Comparison of ENCODE assay signal across 12 mouse cellular contexts in the genomic region with DNA sequence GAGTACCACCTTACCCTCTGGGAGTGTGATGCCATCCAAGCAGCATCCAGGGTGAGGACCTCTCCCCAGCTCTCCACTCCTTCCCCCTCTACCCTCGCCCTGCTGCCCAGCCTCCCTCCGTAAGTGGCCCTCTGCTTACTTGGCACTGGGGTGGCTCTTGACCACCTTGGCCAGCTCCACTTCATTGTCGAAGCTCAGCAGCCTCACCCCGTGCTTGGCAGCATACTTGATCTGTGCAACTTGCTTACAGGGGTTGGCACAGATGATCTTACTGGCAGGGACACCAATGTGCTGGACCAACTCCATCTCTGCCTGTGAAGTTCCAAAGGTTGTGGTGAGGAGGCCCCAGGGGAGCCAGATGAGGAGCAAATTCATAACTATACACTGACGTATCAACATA. TPM values are rescaled to one million over a fixed set of nuclear protein-coding genes. Genes with fewer than 3 reads are reported as not detected.
DNase-seq lines count a peak whose midpoint lies in the region; ATAC-seq and TF ChIP-seq lines count a peak whose summit lies in the region.
"Had no signal": no experiment of that assay in that cellular context is flagged by ENCODE, and none has a peak within 500 bp of the region (broad histone marks: within the 10 kb centered on the region; RNA-seq: fewer than 3 reads in every experiment).

No protein-coding gene starts in this region.

- no peaks in the 10 kb centered on the region for H3K9me3 ChIP-seq in hindbrain, embryonic 15.5 days
- no peaks in the 10 kb centered on the region for H3K9me3 ChIP-seq in hindbrain, embryonic 14.5 days (ENCODE audit: control insufficient read depth, low read length)
- H3K9me3 ChIP-seq in midbrain, postnatal 0 days (ENCODE audit: low read length) = no peaks in the 10 kb centered on the region
- no peaks in the 10 kb centered on the region for H3K9me3 ChIP-seq in midbrain, embryonic 13.5 days
- H3K9me3 ChIP-seq: liver, embryonic 13.5 days; megakaryocyte, embryonic 14.5 days had no signal

- H3K4me1 ChIP-seq in cerebellum, adult 2 months (ENCODE audit: control insufficient read depth, insufficient read depth, low read length) = peaks cover 11% of the 10 kb centered on the region
- H3K4me1 ChIP-seq in hindbrain, embryonic 15.5 days (replicated peaks) = peaks cover 4% of the 10 kb centered on the region; the same call in 1 of the 2 replicates
- H3K4me1 ChIP-seq in hindbrain, embryonic 14.5 days (replicated peaks; ENCODE audit: control insufficient read depth, insufficient read depth, low read length) = no peaks in the 10 kb centered on the region
- peaks cover 3% of the 10 kb centered on the region; the same call in 1 of the 2 replicates for H3K4me1 ChIP-seq in midbrain, postnatal 0 days (ENCODE audit: insufficient read depth, low read length)
- H3K4me1 ChIP-seq in midbrain, embryonic 13.5 days (replicated peaks) = peaks cover 20% of the 10 kb centered on the region

- H3K9ac ChIP-seq in hindbrain, embryonic 15.5 days = no peak overlapping the region
- H3K9ac ChIP-seq in hindbrain, embryonic 14.5 days = no peak overlapping the region
- H3K9ac ChIP-seq in midbrain, postnatal 0 days (replicated peaks; ENCODE audit: low read length, poor library complexity, severe bottlenecking) = no peak overlapping the region
- no peak overlapping the region for H3K9ac ChIP-seq in midbrain, embryonic 13.5 days (replicated peaks)
- H3K9ac ChIP-seq: liver, embryonic 13.5 days had no signal

- no peak overlapping the region for H3K27ac ChIP-seq in cerebellum, adult 2 months (ENCODE audit: insufficient read depth, low read length)
- no peak overlapping the region for H3K27ac ChIP-seq in hindbrain, embryonic 15.5 days (replicated peaks)
- no peak overlapping the region for H3K27ac ChIP-seq in hindbrain, embryonic 14.5 days
- H3K27ac ChIP-seq in midbrain, postnatal 0 days (ENCODE audit: low read depth, low read length) = no peak overlapping the region
- no peak overlapping the region for H3K27ac ChIP-seq in midbrain, embryonic 13.5 days
- H3K27ac ChIP-seq: liver, embryonic 13.5 days had no signal

- peak; percentile 17; the same call in 1 of the 2 replicates for ATAC-seq in hindbrain, embryonic 15.5 days (ENCODE audit: low FRiP score, low read depth)
- no peak for ATAC-seq in hindbrain, embryonic 14.5 days (ENCODE audit: low FRiP score)
- ATAC-seq in midbrain, postnatal 0 days (ENCODE audit: low FRiP score) = no peak
- ATAC-seq in midbrain, embryonic 13.5 days = no peak

- H3K79me2 ChIP-seq in myocyte (ENCODE audit: control insufficient read depth, insufficient read depth) = no peaks in the 10 kb centered on the region

- H3K4me3 ChIP-seq in cerebellum, adult 2 months (replicated peaks; ENCODE audit: insufficient read depth, low read depth, low read length) = no peak overlapping the region
- no peak overlapping the region for H3K4me3 ChIP-seq in hindbrain, embryonic 15.5 days
- H3K4me3 ChIP-seq in hindbrain, embryonic 14.5 days (replicated peaks; ENCODE audit: low read length) = no peak overlapping the region
- no peak overlapping the region for H3K4me3 ChIP-seq in midbrain, postnatal 0 days (ENCODE audit: low read depth, low read length)
- no peak overlapping the region for H3K4me3 ChIP-seq in midbrain, embryonic 13.5 days (replicated peaks)
- no peak overlapping the region for H3K4me3 ChIP-seq in myocyte
- H3K4me3 ChIP-seq: erythroblast, embryonic 14.5 days; liver, embryonic 13.5 days had no signal

- 31% methylated on average over 5 of the region's 5 CpGs for WGBS in cerebellum, adult 2 months
- WGBS in hindbrain, embryonic 15.5 days = 70% methylated on average over 5 of the region's 5 CpGs
- 76% methylated on average over 5 of the region's 5 CpGs for whole genome bisulfite sequencing in hindbrain, embryonic 14.5 days
- 79% methylated on average over 5 of the region's 5 CpGs for WGBS in midbrain, postnatal 0 days
- WGBS in midbrain, embryonic 13.5 days = 83% methylated on average over 5 of the region's 5 CpGs

- no peak overlapping the region for H3K4me2 ChIP-seq in hindbrain, embryonic 15.5 days
- no peak overlapping the region for H3K4me2 ChIP-seq in hindbrain, embryonic 14.5 days (replicated peaks)
- H3K4me2 ChIP-seq in midbrain, postnatal 0 days (ENCODE audit: low read depth, low read length, poor library complexity, severe bottlenecking) = no peak overlapping the region
- H3K4me2 ChIP-seq in midbrain, embryonic 13.5 days (replicated peaks) = no peak overlapping the region
- no peak overlapping the region for H3K4me2 ChIP-seq in myocyte (ENCODE audit: low read depth)
- H3K4me2 ChIP-seq: liver, embryonic 13.5 days had no signal

- peak; percentile 34 for DNase-seq in cerebellum, adult 2 months
- no peak for DNase-seq in cerebellum, adult 18-20 months
- no peak for DNase-seq in hindbrain, embryonic 14.5 days (ENCODE audit: low spot score)
- DNase-seq in midbrain, postnatal 0 days (ENCODE audit: low spot score) = peak; percentile 65
- no peak for DNase-seq in embryo, embryonic 10.5 days (ENCODE audit: low spot score)
- DNase-seq: liver, embryonic 13.5 days; thymus, postnatal 25 days had no signal

- no peaks in the 10 kb centered on the region for H3K36me3 ChIP-seq in hindbrain, embryonic 15.5 days
- H3K36me3 ChIP-seq in hindbrain, embryonic 14.5 days (replicated peaks; ENCODE audit: control insufficient read depth, insufficient read depth) = no peaks in the 10 kb centered on the region
- H3K36me3 ChIP-seq in midbrain, postnatal 0 days (ENCODE audit: insufficient read depth, low read length) = no peaks in the 10 kb centered on the region
- no peaks in the 10 kb centered on the region for H3K36me3 ChIP-seq in midbrain, embryonic 13.5 days
- no peaks in the 10 kb centered on the region for H3K36me3 ChIP-seq in myocyte (ENCODE audit: control insufficient read depth, insufficient read depth)
- H3K36me3 ChIP-seq: liver, embryonic 13.5 days had no signal

- H3ac ChIP-seq in myocyte (ENCODE audit: control insufficient read depth, insufficient read length) = no peak overlapping the region

- no peak for TF ChIP-seq CTCF in cerebellum, adult 2 months (IDR thresholded peaks at IDR 0.05; ENCODE audit: borderline replicate concordance, insufficient read depth, low read depth, low read length)
- no peak for TF ChIP-seq CTCF in midbrain, postnatal 0 days (IDR thresholded peaks at IDR 0.05)

- no peak for TF ChIP-seq POLR2A in cerebellum, adult 2 months (IDR thresholded peaks at IDR 0.05; ENCODE audit: borderline replicate concordance, insufficient read depth, low read length)
- TF ChIP-seq POLR2A in myocyte (IDR thresholded peaks at IDR 0.05; ENCODE audit: insufficient read length, low read depth) = no peak

- no peaks in the 10 kb centered on the region for H3K27me3 ChIP-seq in cerebellum, adult 2 months (ENCODE audit: control insufficient read depth, insufficient read depth, low read length)
- no peaks in the 10 kb centered on the region for H3K27me3 ChIP-seq in hindbrain, embryonic 15.5 days
- no peaks in the 10 kb centered on the region for H3K27me3 ChIP-seq in hindbrain, embryonic 14.5 days (ENCODE audit: control insufficient read depth, insufficient read depth, low read length)
- H3K27me3 ChIP-seq in midbrain, postnatal 0 days (ENCODE audit: insufficient read depth, low read length) = no peaks in the 10 kb centered on the region
- H3K27me3 ChIP-seq in midbrain, embryonic 13.5 days = no peaks in the 10 kb centered on the region
- no peaks in the 10 kb centered on the region for H3K27me3 ChIP-seq in myocyte (ENCODE audit: control insufficient read depth, insufficient read depth, insufficient read length)

TF ChIP-seq in myocyte, 11 proteins besides CTCF, POLR2A, EP300 and RAD21:
- peak; percentile 11 for TF ChIP-seq REST (IDR thresholded peaks at IDR 0.05; ENCODE audit: insufficient read depth, insufficient read length)
- TF ChIP-seq CEBPB (IDR thresholded peaks at IDR 0.05; ENCODE audit: insufficient read depth, poor library complexity, severe bottlenecking) = no peak

RNA-seq across cellular contexts. Expression of a gene that starts 11.8 kb away (rescaled TPM):
- polyA plus RNA-seq in cerebellum, adult 2 months (2012; rRNA removed) = 64.6 TPM in 2 replicates
- polyA plus RNA-seq in hindbrain, embryonic 15.5 days (2015; fragmentation: Nextera tagmentation; extraction: Ambion mirVana) = 17.3 and 21.9 TPM in 2 replicates
- polyA plus RNA-seq in hindbrain, embryonic 14.5 days (2014; fragmentation: Nextera tagmentation; extraction: Ambion mirVana) = 14.6 and 20.1 TPM in 2 replicates
- total RNA-seq in midbrain, postnatal 0 days (2014; rRNA removed) = 20.2 and 29.3 TPM in 2 replicates
- polyA plus RNA-seq in midbrain, postnatal 0 days (2015; fragmentation: Nextera tagmentation; extraction: Ambion mirVana) = 21.7 and 28.5 TPM in 2 replicates
- polyA plus RNA-seq in midbrain, embryonic 13.5 days (2015; fragmentation: Nextera tagmentation; extraction: Ambion mirVana) = 17.4 and 21.3 TPM in 2 replicates
- 17.4 TPM for polyA plus RNA-seq in myocyte (2012; fragmentation: generic; extraction: Trizol)
- polyA plus RNA-seq: erythroblast, embryonic 14.5 days had no signal

RNA-seq across cellular contexts. Expression of a gene that starts 41.3 kb away (rescaled TPM):
- 43.9 and 45.7 TPM in 2 replicates for polyA plus RNA-seq in cerebellum, adult 2 months (2012; rRNA removed)
- 84.8 and 93.2 TPM in 2 replicates for polyA plus RNA-seq in hindbrain, embryonic 15.5 days (2015; fragmentation: Nextera tagmentation; extraction: Ambion mirVana)
- polyA plus RNA-seq in hindbrain, embryonic 14.5 days (2014; fragmentation: Nextera tagmentation; extraction: Ambion mirVana) = 60.4 and 64.4 TPM in 2 replicates
- 28.8 and 31.0 TPM in 2 replicates for total RNA-seq in midbrain, postnatal 0 days (2014; rRNA removed)
- 66.0 and 67.1 TPM in 2 replicates for polyA plus RNA-seq in midbrain, postnatal 0 days (2015; fragmentation: Nextera tagmentation; extraction: Ambion mirVana)
- polyA plus RNA-seq in midbrain, embryonic 13.5 days (2015; fragmentation: Nextera tagmentation; extraction: Ambion mirVana) = 102 and 108 TPM in 2 replicates
- 83.0 TPM for polyA plus RNA-seq in myocyte (2012; fragmentation: generic; extraction: Trizol)

Comparison
In these comparisons a context has a peak if more than half of its experiments do, and no peak if none do; other contexts are left out.
1. DNase-seq: peak in cerebellum, adult 2 months (2 of 2) and midbrain, postnatal 0 days (single experiment); none in cerebellum, adult 18-20 months (0 of 2), hindbrain, embryonic 14.5 days (single experiment) and embryo, embryonic 10.5 days (single experiment).